Mouse (Mus musculus): Measurements from ENCODE around the gene B230104I21Rik. TPM values are rescaled to one million over a fixed set of nuclear protein-coding genes. Genes with fewer than 3 reads are reported as not detected.

Gene B230104I21Rik
- polyA plus RNA-seq, 1 experiment from 2014 or later: not detected

DNA sequence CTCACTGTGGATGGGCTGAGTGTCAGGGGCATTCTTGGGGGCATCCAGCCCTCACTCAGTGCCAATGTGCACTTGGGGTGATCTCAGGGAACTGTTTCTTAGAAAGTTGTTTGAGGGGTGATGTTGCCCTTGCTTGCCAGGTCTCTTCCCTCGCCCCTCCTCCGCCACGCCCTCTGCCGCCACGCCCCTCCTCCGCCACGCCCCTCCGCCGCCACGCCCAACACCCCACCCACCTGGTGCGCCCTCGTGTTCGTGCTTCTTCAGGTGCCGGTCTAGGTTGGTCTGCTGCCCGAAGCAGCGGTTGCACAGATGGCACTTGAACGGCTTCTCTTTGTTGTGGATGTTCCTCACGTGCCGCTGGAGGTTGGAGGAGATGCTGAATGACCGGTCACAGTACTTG, 7.5 kb upstream of the B230104I21Rik start:
- no peak overlapping the region for H3K4me3 ChIP-seq (ENCODE audit: low read depth, low read length)
- no peak overlapping the region for H3K9ac ChIP-seq (ENCODE audit: low read depth, low read length)
- H3K4me1 ChIP-seq (replicated peaks; ENCODE audit: control insufficient read depth, insufficient read depth, low read length): no peaks in the 10 kb centered on the region
- H3K27ac ChIP-seq (ENCODE audit: low read depth, low read length): no peak overlapping the region
- no peaks in the 10 kb centered on the region for H3K9me3 ChIP-seq (ENCODE audit: control insufficient read depth)
- H3K4me2 ChIP-seq (replicated peaks; ENCODE audit: low read depth): no peak overlapping the region
- peaks cover 30% of the 10 kb centered on the region; the same call in 1 of the 2 replicates for H3K36me3 ChIP-seq (ENCODE audit: control insufficient read depth, insufficient read depth)
- H3K27me3 ChIP-seq (replicated peaks; ENCODE audit: control insufficient read depth, insufficient read depth, low read length): no peaks in the 10 kb centered on the region
- TF ChIP-seq CTCF (IDR thresholded peaks at IDR 0.05; ENCODE audit: low read depth): no peak
- WGBS: 8% methylated on average over 15 of the region's 20 CpGs
- 0 out of 2 replicates have a peak, but pooled peaks have one; percentile 16 for ATAC-seq

DNA sequence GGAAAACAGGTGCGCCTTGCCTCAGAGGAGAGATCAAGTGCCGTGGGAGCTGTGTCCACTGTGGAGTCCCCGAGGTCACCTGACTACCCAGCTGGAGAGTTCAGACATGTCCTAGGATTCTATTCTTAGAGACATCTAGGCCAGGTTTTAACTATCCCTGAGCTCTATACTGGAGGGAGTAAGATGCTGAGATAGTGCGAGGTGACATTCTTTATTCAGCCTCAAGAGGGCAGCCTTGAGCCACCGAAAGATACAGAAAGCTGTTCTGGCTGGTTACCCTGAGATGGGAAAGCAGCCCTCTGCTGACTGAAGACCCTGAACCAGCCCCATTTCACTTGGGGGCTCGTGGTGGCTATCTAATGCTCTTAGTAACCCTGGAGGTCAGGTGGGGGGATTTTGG, 7.1 kb upstream of the B230104I21Rik start:
- Histone ChIP-seq H3K9me3 (ENCODE audit: control insufficient read depth) (no peaks in the 10 kb centered on the region), H3K4me1 (replicated peaks; ENCODE audit: control insufficient read depth, insufficient read depth, low read length) (no peaks in the 10 kb centered on the region), H3K4me2 (replicated peaks; ENCODE audit: low read depth) (no peak overlapping the region), H3K4me3 (ENCODE audit: low read depth, low read length) (no peak overlapping the region), H3K36me3 (ENCODE audit: control insufficient read depth, insufficient read depth) (peaks cover 32% of the 10 kb centered on the region), H3K27me3 (replicated peaks; ENCODE audit: control insufficient read depth, insufficient read depth, low read length) (no peaks in the 10 kb centered on the region), H3K27ac (ENCODE audit: low read depth, low read length) (no peak overlapping the region), H3K9ac (ENCODE audit: low read depth, low read length) (no peak overlapping the region)
- peak; percentile 10 for ATAC-seq
- peak; percentile 91 for TF ChIP-seq CTCF (IDR thresholded peaks at IDR 0.05; ENCODE audit: low read depth)
- WGBS: 6% methylated on average over 6 of the region's 6 CpGs

DNA sequence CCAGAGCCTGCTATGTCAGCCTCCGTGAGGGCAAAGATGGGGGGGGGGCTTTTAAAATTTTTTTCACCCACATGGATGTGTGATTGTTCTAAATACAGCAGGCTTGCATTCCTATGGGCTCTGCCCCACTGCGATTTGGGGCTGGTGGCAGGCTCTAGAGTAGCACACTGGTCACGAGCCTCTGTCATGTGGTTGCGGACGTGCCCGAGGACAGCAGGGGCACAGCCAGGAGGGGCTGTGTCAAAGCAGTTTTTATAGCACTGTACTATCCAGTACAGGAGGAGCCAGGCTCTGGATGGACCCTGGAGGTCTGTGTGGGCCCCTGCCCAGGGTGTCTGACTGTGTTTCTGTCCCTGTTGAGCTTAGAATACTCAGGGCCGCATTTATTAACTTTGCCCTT, 5.9 kb upstream of the B230104I21Rik start:
- Histone ChIP-seq H3K27ac (ENCODE audit: low read depth, low read length) (no peak overlapping the region), H3K4me3 (ENCODE audit: low read depth, low read length) (no peak overlapping the region), H3K9me3 (ENCODE audit: control insufficient read depth) (no peaks in the 10 kb centered on the region), H3K27me3 (replicated peaks; ENCODE audit: control insufficient read depth, insufficient read depth, low read length) (no peaks in the 10 kb centered on the region), H3K9ac (ENCODE audit: low read depth, low read length) (no peak overlapping the region), H3K4me2 (replicated peaks; ENCODE audit: low read depth) (no peak overlapping the region), H3K36me3 (ENCODE audit: control insufficient read depth, insufficient read depth) (peaks cover 37% of the 10 kb centered on the region), H3K4me1 (replicated peaks; ENCODE audit: control insufficient read depth, insufficient read depth, low read length) (no peaks in the 10 kb centered on the region)
- 89% methylated on average over 7 of the region's 7 CpGs for WGBS
- TF ChIP-seq CTCF (IDR thresholded peaks at IDR 0.05; ENCODE audit: low read depth): no peak
- ATAC-seq: no peak

DNA sequence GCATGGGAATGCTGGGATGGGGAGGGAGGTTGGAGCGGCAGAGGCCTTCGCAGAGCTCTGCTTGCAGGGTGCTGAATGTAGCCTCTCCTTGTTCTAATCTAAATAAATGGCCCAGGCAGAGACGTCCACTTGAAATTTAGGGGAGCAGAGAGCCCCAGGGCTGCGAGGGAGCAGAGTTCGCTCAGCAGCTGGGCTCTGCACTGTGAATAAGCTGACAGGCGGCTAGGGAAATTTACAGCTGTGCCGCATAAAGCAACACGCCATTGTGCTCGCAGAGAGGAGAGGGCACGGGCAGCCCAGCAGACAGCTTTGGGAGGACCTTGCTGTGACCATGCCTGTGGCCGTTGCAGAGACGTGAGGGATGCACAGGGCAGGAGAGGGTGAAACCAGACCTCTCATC, 4.7 kb upstream of the B230104I21Rik start:
- Histone ChIP-seq H3K4me3 (ENCODE audit: low read depth, low read length) (no peak overlapping the region), H3K36me3 (ENCODE audit: control insufficient read depth, insufficient read depth) (peaks cover 26% of the 10 kb centered on the region), H3K27ac (ENCODE audit: low read depth, low read length) (no peak overlapping the region), H3K4me2 (replicated peaks; ENCODE audit: low read depth) (no peak overlapping the region), H3K27me3 (replicated peaks; ENCODE audit: control insufficient read depth, insufficient read depth, low read length) (no peaks in the 10 kb centered on the region), H3K4me1 (replicated peaks; ENCODE audit: control insufficient read depth, insufficient read depth, low read length) (no peaks in the 10 kb centered on the region), H3K9me3 (ENCODE audit: control insufficient read depth) (no peaks in the 10 kb centered on the region), H3K9ac (ENCODE audit: low read depth, low read length) (no peak overlapping the region)
- no peak for TF ChIP-seq CTCF (IDR thresholded peaks at IDR 0.05; ENCODE audit: low read depth)
- no peak for ATAC-seq
- WGBS: 49% methylated on average over 12 of the region's 12 CpGs

DNA sequence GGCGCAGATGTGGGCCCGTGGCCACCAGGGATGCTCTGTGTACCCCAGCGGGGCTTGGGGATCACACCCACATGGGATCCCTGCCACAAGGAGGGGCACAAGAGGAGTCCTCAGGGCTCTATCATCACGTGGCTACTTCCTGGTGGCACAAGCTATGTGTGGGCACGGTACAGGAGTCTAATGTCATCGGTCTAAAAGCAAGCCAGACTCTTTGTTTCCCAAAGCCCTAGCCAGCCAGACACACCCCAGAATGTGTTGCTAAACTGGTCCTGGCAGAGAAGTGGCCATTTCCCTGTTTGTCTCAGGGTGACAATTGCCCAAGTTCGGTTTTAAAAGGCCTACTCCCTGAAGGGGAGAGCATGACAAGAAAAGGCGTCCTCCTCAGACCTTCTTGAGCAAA, 2.6 kb upstream of the B230104I21Rik start:
- no peaks in the 10 kb centered on the region for H3K9me3 ChIP-seq (ENCODE audit: control insufficient read depth)
- no peak overlapping the region for H3K4me3 ChIP-seq (ENCODE audit: low read depth, low read length)
- peak; percentile 22; the same call in 1 of the 2 replicates for TF ChIP-seq CTCF (IDR thresholded peaks at IDR 0.05; ENCODE audit: low read depth)
- H3K4me2 ChIP-seq (replicated peaks; ENCODE audit: low read depth): no peak overlapping the region
- H3K36me3 ChIP-seq (ENCODE audit: control insufficient read depth, insufficient read depth): peaks cover 27% of the 10 kb centered on the region
- ATAC-seq: no peak
- WGBS: 55% methylated on average over 8 of the region's 8 CpGs
- H3K27ac ChIP-seq (ENCODE audit: low read depth, low read length): no peak overlapping the region
- H3K4me1 ChIP-seq (replicated peaks; ENCODE audit: control insufficient read depth, insufficient read depth, low read length): no peaks in the 10 kb centered on the region
- no peaks in the 10 kb centered on the region for H3K27me3 ChIP-seq (replicated peaks; ENCODE audit: control insufficient read depth, insufficient read depth, low read length)
- no peak overlapping the region for H3K9ac ChIP-seq (ENCODE audit: low read depth, low read length)

DNA sequence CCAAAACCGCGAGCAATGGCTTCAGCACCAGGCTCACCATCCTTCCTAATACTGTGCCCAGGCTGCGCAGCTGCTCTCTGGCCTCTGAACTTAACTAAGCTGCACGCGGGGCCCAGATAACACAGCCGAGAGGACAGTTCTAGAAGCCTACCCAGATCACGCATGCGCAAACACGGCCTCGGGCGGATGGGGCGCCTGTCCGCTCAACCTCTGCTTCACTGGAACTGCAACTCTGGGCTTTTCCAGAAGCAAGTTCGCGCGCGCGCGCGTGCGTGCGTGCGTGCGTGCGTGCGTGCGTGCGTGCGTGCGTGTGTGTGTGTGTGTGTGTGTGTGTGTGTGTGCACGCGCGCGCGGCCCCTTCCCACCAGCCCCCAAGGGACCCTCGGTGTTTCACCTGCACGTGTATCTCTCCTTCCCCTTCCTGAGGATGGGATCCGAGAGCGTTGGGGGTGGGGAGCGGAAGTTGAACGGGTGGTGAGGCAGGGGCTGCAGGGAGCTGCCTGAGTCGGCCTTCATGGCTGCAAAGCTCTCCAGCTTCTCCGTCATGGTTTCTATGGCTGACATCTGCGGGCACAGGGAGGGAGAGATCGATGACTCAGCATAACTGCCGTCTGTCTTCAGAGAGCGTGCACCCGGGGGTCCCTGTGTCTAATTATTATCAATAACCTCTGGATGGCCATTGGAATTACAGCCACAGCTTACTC, 1.1 kb upstream of the B230104I21Rik start:
- WGBS: 59% methylated on average over 48 of the region's 48 CpGs
- no peaks in the 10 kb centered on the region for H3K4me1 ChIP-seq (replicated peaks; ENCODE audit: control insufficient read depth, insufficient read depth, low read length)
- H3K27ac ChIP-seq (ENCODE audit: low read depth, low read length): no peak overlapping the region
- 0 out of 2 replicates have a peak, but pooled peaks have one; percentile 8 for ATAC-seq
- H3K4me2 ChIP-seq (replicated peaks; ENCODE audit: low read depth): peak overlapping the region; percentile 56
- H3K36me3 ChIP-seq (ENCODE audit: control insufficient read depth, insufficient read depth): peaks cover 27% of the 10 kb centered on the region
- no peak overlapping the region for H3K9ac ChIP-seq (ENCODE audit: low read depth, low read length)
- no peaks in the 10 kb centered on the region for H3K27me3 ChIP-seq (replicated peaks; ENCODE audit: control insufficient read depth, insufficient read depth, low read length)
- H3K4me3 ChIP-seq (ENCODE audit: low read depth, low read length): 0 out of 2 replicates have a peak overlapping the region, but pooled peaks have one; percentile 17
- no peaks in the 10 kb centered on the region for H3K9me3 ChIP-seq (ENCODE audit: control insufficient read depth)
- TF ChIP-seq CTCF (IDR thresholded peaks at IDR 0.05; ENCODE audit: low read depth): no peak
